Mouse (Mus musculus) kidney, adult 2 months (tissue): ENCODE data around the gene Myh14. TPM values are rescaled to one million over a fixed set of nuclear protein-coding genes. Genes with fewer than 3 reads are reported as not detected.

ENCODE experiments used
- DNase-seq: peaks from one replicate; pipeline ENCODE4 v3.0.0; 2021
- H3K27ac ChIP-seq: fragments of 200-500 bp; 2 replicates; pipeline ENCODE4 v1.5.1; 2012; ENCODE audit warnings: low read depth, low read length, control low read depth, inconsistent platforms; ENCODE audit not compliant: insufficient read depth
- H3K27me3 ChIP-seq: fragments of 200-500 bp; replicated peaks from 2 replicates; pipeline ENCODE4 v1.6.1; 2012; ENCODE audit warnings: mild to moderate bottlenecking, moderate library complexity, low read length, inconsistent platforms; ENCODE audit not compliant: control insufficient read depth, insufficient read depth
- H3K36me3 ChIP-seq: fragments of 200-500 bp; 2 replicates; pipeline ENCODE4 v1.6.1; 2012; ENCODE audit warnings: mild to moderate bottlenecking, moderate library complexity, low read length, inconsistent platforms; ENCODE audit not compliant: control insufficient read depth, insufficient read depth
- H3K4me1 ChIP-seq: fragments of 200-500 bp; 2 replicates; pipeline ENCODE4 v1.6.1; 2011; ENCODE audit warnings: low read length; ENCODE audit not compliant: control insufficient read depth, insufficient read depth
- H3K4me3 ChIP-seq: fragments of 200-500 bp; 2 replicates; pipeline ENCODE4 v1.5.1; 2011; ENCODE audit warnings: mild to moderate bottlenecking, low read depth, low read length, control low read depth; ENCODE audit not compliant: insufficient read depth
- CTCF ChIP-seq: fragments of 200-500 bp; conservative IDR thresholded peaks from 2 replicates; pipeline ENCODE4 v1.5.1; 2011; ENCODE audit warnings: low read depth, mild to moderate bottlenecking, control low read depth, low read length, moderate library complexity, mixed read lengths; ENCODE audit not compliant: insufficient read depth, insufficient read length
- POLR2A ChIP-seq: fragments of 200-500 bp; IDR thresholded peaks from one replicate; pipeline ENCODE4 v1.6.1; 2011; ENCODE audit warnings: low read depth, low read length, control low read depth
- WGBS: fragments of 180-500 bp; shearing (Covaris S2); methylation state at CpG from one replicate; pipeline ENCODE4 v1.1.7; 2018; 5-methylcytosine and 5-hydroxymethylcytosine counted together
- polyA plus RNA-seq: library from polyadenylated mRNA; depleted of rRNA; stranded (reverse); fragments of >200 nt; gene quantifications from 2 replicates; pipeline ENCODE4 v1.2.3, GENCODE M21; 2012

Myh14 gene
- polyA plus RNA-seq, 1 experiment = 12.4 TPM

- Histone ChIP-seq H3K27me3 (no peaks in the 10 kb centered on the region), H3K36me3 (no peaks in the 10 kb centered on the region), H3K27ac (no peak overlapping the region), H3K4me1 (no peaks in the 10 kb centered on the region), H3K4me3 (no peak overlapping the region)
- peak; percentile 75 for DNase-seq
- WGBS = 19% methylated on average over 15 of the region's 15 CpGs
- no peak for TF ChIP-seq CTCF
- TF ChIP-seq POLR2A = no peak
Measured at GRCm38 (mm10) chr7:44645951-44646350, 24.7 kb downstream of the Myh14 start.

GRCm38 (mm10) chr7:44645256-44645655 is 25.4 kb downstream of the Myh14 start:
- Histone ChIP-seq H3K4me1 (no peaks in the 10 kb centered on the region), H3K27ac (no peak overlapping the region), H3K36me3 (no peaks in the 10 kb centered on the region), H3K27me3 (no peaks in the 10 kb centered on the region), H3K4me3 (no peak overlapping the region)
- 79% methylated on average over 5 of the region's 5 CpGs for WGBS
- DNase-seq = no peak
- TF ChIP-seq CTCF (no peak), POLR2A (no peak)

GRCm38 (mm10) chr7:44641887-44642286 is 28.8 kb downstream of the Myh14 start:
- DNase-seq = peak; percentile 15
- WGBS = 41% methylated on average over 8 of the region's 8 CpGs

GRCm38 (mm10) chr7:44640843-44641605 is 29.6 kb downstream of the Myh14 start:
- peak; percentile 12 for DNase-seq
- H3K36me3 ChIP-seq = no peaks in the 10 kb centered on the region
- H3K4me1 ChIP-seq = no peaks in the 10 kb centered on the region
- no peaks in the 10 kb centered on the region for H3K27me3 ChIP-seq
- WGBS = 25% methylated on average over 25 of the region's 25 CpGs
- H3K4me3 ChIP-seq = no peak overlapping the region
- H3K27ac ChIP-seq = no peak overlapping the region
- no peak for TF ChIP-seq CTCF
- TF ChIP-seq POLR2A = no peak

More at GRCm38 (mm10) chr7:44641887-44642286, 28.8 kb downstream of the Myh14 start:
- TF ChIP-seq CTCF (peak; percentile 56), POLR2A (no peak)
- H3K4me3 ChIP-seq = no peak overlapping the region
- H3K4me1 ChIP-seq = no peaks in the 10 kb centered on the region
- H3K27me3 ChIP-seq = no peaks in the 10 kb centered on the region
- H3K36me3 ChIP-seq = no peaks in the 10 kb centered on the region
- H3K27ac ChIP-seq = no peak overlapping the region

- Histone ChIP-seq H3K4me1 (no peaks in the 10 kb centered on the region), H3K4me3 (no peak overlapping the region), H3K36me3 (no peaks in the 10 kb centered on the region), H3K27ac (no peak overlapping the region), H3K27me3 (no peaks in the 10 kb centered on the region)
- WGBS = 27% methylated on average over 16 of the region's 16 CpGs
- DNase-seq = no peak
- TF ChIP-seq CTCF = no peak
- TF ChIP-seq POLR2A = no peak
Measured at GRCm38 (mm10) chr7:44638663-44639062, 32.0 kb downstream of the Myh14 start.

GRCm38 (mm10) chr7:44636684-44637083 is 34.0 kb downstream of the Myh14 start:
- H3K4me1 ChIP-seq = no peaks in the 10 kb centered on the region
- no peak overlapping the region for H3K27ac ChIP-seq
- WGBS = 84% methylated on average over 9 of the region's 9 CpGs
- no peak overlapping the region for H3K4me3 ChIP-seq
- TF ChIP-seq POLR2A = no peak
- no peaks in the 10 kb centered on the region for H3K36me3 ChIP-seq
- no peaks in the 10 kb centered on the region for H3K27me3 ChIP-seq
- DNase-seq = no peak

- H3K27ac ChIP-seq = no peak overlapping the region
- no peaks in the 10 kb centered on the region for H3K36me3 ChIP-seq
- TF ChIP-seq CTCF (peak; percentile 36), POLR2A (no peak)
- 31% methylated on average over 15 of the region's 15 CpGs for WGBS
- no peaks in the 10 kb centered on the region for H3K4me1 ChIP-seq
- no peak for DNase-seq
- H3K27me3 ChIP-seq = no peaks in the 10 kb centered on the region
- H3K4me3 ChIP-seq = no peak overlapping the region
Measured at GRCm38 (mm10) chr7:44633407-44633806, 37.2 kb downstream of the Myh14 start.
